Mouse (Mus musculus) limb, embryonic 10.5 days (tissue): ENCODE measurements around the gene Pdxk. TPM values are rescaled to one million over a fixed set of nuclear protein-coding genes. Genes with fewer than 3 reads are reported as not detected.
"Not testable (repeated sequence)": the region's sequence is repeated elsewhere in the genome, so short reads cannot be mapped to it uniquely, and the experiment has no call there.

Experiments used
- DNase-seq: peaks from one replicate; pipeline ENCODE4 v3.0.0-alpha.2; 2017; ENCODE audit warnings: low spot score
- H3K27ac ChIP-seq: fragments of 300-500 bp; sonication (generic); 2 replicates; pipeline ENCODE4 v1.5.1; 2016; ENCODE audit warnings: mild to moderate bottlenecking
- H3K27me3 ChIP-seq: fragments of 300-500 bp; sonication (generic); 2 replicates; pipeline ENCODE4 v1.6.1; 2016; ENCODE audit warnings: low read depth, mild to moderate bottlenecking; ENCODE audit not compliant: poor library complexity, severe bottlenecking
- H3K36me3 ChIP-seq: fragments of 300-500 bp; sonication (generic); 2 replicates; pipeline ENCODE4 v1.6.1; 2016; ENCODE audit warnings: mild to moderate bottlenecking, moderate library complexity
- H3K4me1 ChIP-seq: fragments of 300-500 bp; sonication (generic); 2 replicates; pipeline ENCODE4 v1.6.1; 2016
- H3K4me3 ChIP-seq: fragments of 300-500 bp; sonication (generic); 2 replicates; pipeline ENCODE4 v1.5.1; 2016; ENCODE audit warnings: mild to moderate bottlenecking, moderate library complexity
- H3K9me3 ChIP-seq: fragments of 300-500 bp; sonication (generic); replicated peaks from 2 replicates; pipeline ENCODE4 v1.6.1; 2016; ENCODE audit warnings: mild to moderate bottlenecking
- WGBS: fragments of 180-500 bp; shearing (Covaris S2); methylation state at CpG from one replicate; pipeline ENCODE4 v1.1.7; 2016; 5-methylcytosine and 5-hydroxymethylcytosine counted together
- polyA plus RNA-seq: library from polyadenylated mRNA; unstranded; fragments of >200 nt; fragmentation: Nextera tagmentation; extraction: Ambion mirVana; gene quantifications from 2 replicates; pipeline ENCODE4 v1.2.1, GENCODE M21; 2016

Gene Pdxk
- polyA plus RNA-seq, 1 experiment from 2014 or later: 11.8 TPM

- 2% methylated on average over 40 of the region's 40 CpGs for WGBS
- no peaks in the 10 kb centered on the region for H3K27me3 ChIP-seq
- peak; percentile 88 for DNase-seq
- H3K27ac ChIP-seq: peak within 1 kb of the TSS; percentile 91
- peak within 1 kb of the TSS; percentile 75 for H3K4me3 ChIP-seq
- no peaks in the 10 kb centered on the region for H3K9me3 ChIP-seq
- H3K36me3 ChIP-seq: peaks cover 25% of the 10 kb centered on the region
- H3K4me1 ChIP-seq: peaks cover 18% of the 10 kb centered on the region
Measured at GRCm38 (mm10) chr10:78425181-78426041, 39.4 kb downstream of the Pdxk start, which contains the start of gene Cstb. TSS of gene Cstb (plus strand) at chr10:78425669.

DNA sequence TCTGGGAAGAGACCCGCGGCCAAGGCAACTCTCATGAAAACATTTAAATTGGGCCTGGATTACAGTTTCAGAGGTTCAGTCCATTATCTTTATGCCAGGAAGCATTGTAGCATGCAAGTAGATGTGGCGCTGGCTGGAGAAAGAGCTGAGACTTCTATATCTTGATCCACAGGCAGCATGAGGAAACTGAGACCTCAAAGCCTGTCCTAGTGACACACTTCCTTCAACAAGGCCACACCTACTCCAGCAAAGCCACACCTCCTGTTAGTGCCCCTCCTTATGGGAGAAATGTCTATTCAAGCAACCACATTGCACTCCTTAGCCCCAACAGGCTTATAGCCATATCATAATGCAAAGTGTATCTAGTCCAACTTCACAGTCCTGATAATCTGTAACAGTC is 42.2 kb downstream of the Pdxk start:
- H3K27me3 ChIP-seq: no peaks in the 10 kb centered on the region
- 90% methylated on average over 3 of the region's 3 CpGs for WGBS
- H3K9me3 ChIP-seq: no peaks in the 10 kb centered on the region
- H3K4me1 ChIP-seq: peaks cover 18% of the 10 kb centered on the region
- peaks cover 8% of the 10 kb centered on the region for H3K36me3 ChIP-seq
- H3K4me3 ChIP-seq: no peak overlapping the region
- H3K27ac ChIP-seq: no peak overlapping the region
- no peak for DNase-seq

- 89% methylated on average over 2 of the region's 2 CpGs for WGBS
- no peaks in the 10 kb centered on the region for H3K27me3 ChIP-seq
Measured at GRCm38 (mm10) chr10:78420929-78421328, 43.8 kb downstream of the Pdxk start.

DNA sequence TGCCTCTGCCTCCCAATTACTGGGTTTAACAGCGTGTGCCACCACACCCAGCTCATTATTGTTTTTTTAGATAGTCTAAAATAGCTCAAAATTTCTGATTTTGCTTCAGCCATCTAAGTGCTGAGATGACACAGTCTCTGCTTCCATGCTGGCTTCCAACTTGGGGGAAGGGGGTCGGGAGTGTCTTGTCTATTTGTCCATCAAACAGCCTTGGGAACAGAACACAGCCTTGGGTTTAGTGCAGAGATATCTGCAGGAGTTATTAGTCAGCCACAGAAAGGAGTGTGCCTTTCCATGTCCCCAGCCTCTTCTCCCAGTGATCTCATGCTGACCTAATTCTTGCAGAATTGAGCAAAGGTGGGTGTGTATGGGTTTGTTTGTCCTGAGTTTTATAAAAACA is 46.0 kb downstream of the Pdxk start:
- Histone ChIP-seq H3K27me3 (no peaks in the 10 kb centered on the region), H3K27ac (no peak overlapping the region), H3K9me3 (no peaks in the 10 kb centered on the region), H3K4me3 (no peak overlapping the region), H3K36me3 (no peaks in the 10 kb centered on the region), H3K4me1 (no peaks in the 10 kb centered on the region)
- no peak for DNase-seq
- 86% methylated on average over 2 of the region's 2 CpGs for WGBS

More at GRCm38 (mm10) chr10:78420929-78421328, 43.8 kb downstream of the Pdxk start:
- Histone ChIP-seq H3K27ac (no peak overlapping the region), H3K36me3 (no peaks in the 10 kb centered on the region), H3K4me3 (no peak overlapping the region), H3K4me1 (peaks cover 11% of the 10 kb centered on the region), H3K9me3 (no peaks in the 10 kb centered on the region)
- no peak for DNase-seq

GRCm38 (mm10) chr10:78417888-78418287 is 46.9 kb downstream of the Pdxk start:
- no peak for DNase-seq
- H3K4me1 ChIP-seq: peaks cover 4% of the 10 kb centered on the region; the same call in 1 of the 2 replicates
- H3K27ac ChIP-seq: no peak overlapping the region
- no peaks in the 10 kb centered on the region for H3K36me3 ChIP-seq
- WGBS: 54% methylated on average over 5 of the region's 5 CpGs
- H3K4me3 ChIP-seq: no peak overlapping the region
- no peaks in the 10 kb centered on the region for H3K9me3 ChIP-seq
- no peaks in the 10 kb centered on the region for H3K27me3 ChIP-seq

GRCm38 (mm10) chr10:78414936-78415335 is 49.8 kb downstream of the Pdxk start:
- H3K27ac ChIP-seq, DNase-seq, H3K9me3 ChIP-seq, H3K27me3 ChIP-seq, H3K4me3 ChIP-seq: not testable (repeated sequence)
- 85% methylated on average over 3 of the region's 4 CpGs for WGBS
- Histone ChIP-seq H3K36me3 (peaks cover 14% of the 10 kb centered on the region), H3K4me1 (peaks cover 15% of the 10 kb centered on the region)

- Histone ChIP-seq H3K36me3 (peaks cover 32% of the 10 kb centered on the region), H3K9me3 (no peaks in the 10 kb centered on the region), H3K27me3 (no peaks in the 10 kb centered on the region), H3K4me3 (peak overlapping the region; percentile 92), H3K4me1 (peaks cover 15% of the 10 kb centered on the region), H3K27ac (peak overlapping the region; percentile 91)
- WGBS: 37% methylated on average over 7 of the region's 7 CpGs
- DNase-seq: no peak
Measured at GRCm38 (mm10) chr10:78413152-78413520, 51.6 kb downstream of the Pdxk start.

DNA sequence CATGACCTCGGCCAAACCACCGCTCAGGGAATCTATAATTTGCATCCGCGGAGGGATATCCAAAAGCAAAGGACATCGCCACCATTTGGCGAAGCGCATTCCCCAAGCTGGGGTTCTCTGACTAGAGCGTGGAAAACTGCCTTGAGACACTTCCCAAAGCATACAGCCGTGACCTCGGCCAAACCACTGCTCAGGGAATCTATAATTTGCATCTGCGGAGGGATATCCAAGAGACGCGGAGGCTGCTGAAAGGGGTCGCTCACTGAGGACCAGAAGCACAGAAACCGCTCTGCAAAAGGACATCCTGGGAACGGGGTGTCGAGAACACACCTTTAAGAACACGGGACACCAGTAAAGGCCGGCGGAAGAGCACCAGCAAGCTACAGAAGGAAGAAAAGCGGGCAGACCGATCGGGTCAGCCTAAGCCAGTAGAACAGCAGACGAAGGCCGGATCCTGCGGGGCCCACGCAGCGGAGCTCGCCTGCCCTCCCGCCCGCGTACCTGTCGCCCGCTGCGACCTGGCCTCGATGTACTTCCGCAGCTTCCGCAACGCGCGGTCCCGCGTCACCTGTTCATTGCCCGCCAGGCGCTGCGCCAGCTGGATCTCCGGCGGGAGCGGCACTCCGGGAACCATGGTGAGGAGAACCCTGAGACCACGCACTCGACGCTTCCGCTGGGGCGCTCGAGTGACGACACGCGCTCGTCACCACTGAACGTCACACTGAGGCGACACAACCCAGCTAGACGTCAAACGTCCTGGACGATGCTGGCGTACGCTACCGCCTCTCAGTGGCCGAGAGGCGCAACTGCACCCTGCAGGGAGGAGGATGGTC is 52.2 kb downstream of the Pdxk start, which contains the start of gene Rrp1:
Gene Rrp1 (minus strand): TSS at position 725 of the 833 bp plus-strand sequence.
- Histone ChIP-seq H3K27ac (peak within 1 kb of the TSS; percentile 91), H3K9me3 (no peaks in the 10 kb centered on the region), H3K4me1 (peaks cover 15% of the 10 kb centered on the region), H3K36me3 (peaks cover 36% of the 10 kb centered on the region), H3K4me3 (peak within 1 kb of the TSS; percentile 92), H3K27me3 (no peaks in the 10 kb centered on the region)
- under 1% methylated on average over 70 of the region's 70 CpGs for WGBS
- DNase-seq: peak; percentile 98

DNA sequence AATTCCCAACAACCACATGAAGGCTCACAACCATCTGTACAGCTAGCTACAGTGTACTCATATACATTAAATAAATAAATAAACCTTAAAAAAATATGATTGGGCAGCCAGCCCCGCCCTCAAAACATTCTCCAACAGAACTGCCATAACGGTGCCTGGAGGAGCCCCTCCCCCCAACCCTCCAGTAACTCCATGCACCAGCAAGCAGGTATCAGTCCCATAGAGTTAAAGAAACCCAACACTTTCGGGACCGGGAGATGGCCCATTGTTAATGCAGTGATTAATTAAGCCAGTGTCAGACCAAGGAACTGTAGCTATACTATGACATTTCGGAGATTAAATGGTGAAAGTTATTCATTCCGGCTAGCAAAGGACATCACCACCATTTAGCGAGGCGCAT is 52.9 kb downstream of the Pdxk start:
- DNase-seq: no peak
- Histone ChIP-seq H3K36me3 (peaks cover 43% of the 10 kb centered on the region), H3K4me3 (peak overlapping the region; percentile 92), H3K4me1 (peaks cover 15% of the 10 kb centered on the region), H3K27me3 (no peaks in the 10 kb centered on the region), H3K9me3 (no peaks in the 10 kb centered on the region), H3K27ac (peak overlapping the region; percentile 91)
- WGBS: 19% methylated on average over 8 of the region's 8 CpGs

DNA sequence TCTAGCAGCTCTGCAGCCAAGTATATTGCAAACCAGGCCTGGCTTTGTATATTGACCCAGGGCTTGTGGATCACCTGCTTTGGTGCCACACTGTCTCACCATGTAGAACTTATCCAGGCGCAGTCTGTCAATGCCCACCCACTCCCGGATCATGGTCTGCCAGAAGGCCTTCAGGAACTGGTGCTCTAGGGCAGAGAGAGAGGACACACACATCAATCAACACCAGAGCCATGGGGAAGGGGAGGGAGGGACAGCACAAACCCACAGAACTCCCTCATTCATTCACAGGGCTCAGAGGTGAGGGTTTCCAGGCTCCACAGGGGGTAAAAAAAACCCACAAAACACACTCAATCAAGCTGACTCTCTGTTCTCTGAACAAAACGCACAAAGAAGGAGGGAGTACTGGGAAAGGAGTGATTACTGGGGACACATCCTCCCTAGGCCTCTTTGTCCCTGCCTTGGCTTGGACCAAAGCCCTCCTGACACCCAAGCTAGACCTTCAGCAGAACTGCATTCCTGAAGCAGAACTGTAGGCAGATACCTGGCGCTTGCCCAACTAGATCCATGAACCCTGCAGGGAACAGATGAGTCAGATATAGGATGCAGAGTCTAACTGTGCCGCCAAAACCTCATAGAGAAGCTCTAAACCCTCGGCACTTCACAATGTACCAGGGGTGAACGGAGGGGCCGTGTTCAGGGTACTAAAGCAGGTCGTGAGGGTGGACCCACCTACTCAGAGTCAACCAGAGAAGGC is 55.6 kb downstream of the Pdxk start:
- H3K36me3 ChIP-seq: peaks cover 68% of the 10 kb centered on the region
- H3K4me1 ChIP-seq: peaks cover 15% of the 10 kb centered on the region
- no peak for DNase-seq
- H3K4me3 ChIP-seq: no peak overlapping the region
- 94% methylated on average over 9 of the region's 9 CpGs for WGBS
- H3K27ac ChIP-seq: no peak overlapping the region
- H3K9me3 ChIP-seq: no peaks in the 10 kb centered on the region
- H3K27me3 ChIP-seq: no peaks in the 10 kb centered on the region

- 93% methylated on average over 4 of the region's 4 CpGs for WGBS
Measured at GRCm38 (mm10) chr10:78407132-78407531, 57.6 kb downstream of the Pdxk start.

GRCm38 (mm10) chr10:78406152-78406551 is 58.6 kb downstream of the Pdxk start:
- DNase-seq: no peak
- H3K27ac ChIP-seq: no peak overlapping the region
- WGBS: 89% methylated on average over 6 of the region's 6 CpGs
- H3K4me3 ChIP-seq: no peak overlapping the region
- H3K36me3 ChIP-seq: peaks cover 97% of the 10 kb centered on the region
- H3K4me1 ChIP-seq: peaks cover 3% of the 10 kb centered on the region; the same call in 1 of the 2 replicates
- no peaks in the 10 kb centered on the region for H3K9me3 ChIP-seq
- H3K27me3 ChIP-seq: no peaks in the 10 kb centered on the region

More at GRCm38 (mm10) chr10:78407132-78407531, 57.6 kb downstream of the Pdxk start:
- no peak overlapping the region for H3K4me3 ChIP-seq
- peaks cover 89% of the 10 kb centered on the region for H3K36me3 ChIP-seq
- no peaks in the 10 kb centered on the region for H3K27me3 ChIP-seq
- no peak for DNase-seq
- peaks cover 11% of the 10 kb centered on the region for H3K4me1 ChIP-seq
- no peaks in the 10 kb centered on the region for H3K9me3 ChIP-seq
- H3K27ac ChIP-seq: no peak overlapping the region
